Mouse (Mus musculus) testis, postnatal 10 days (tissue): ENCODE data around the gene Xbp1.
"Not testable (repeated sequence)": the region's sequence is repeated elsewhere in the genome, so short reads cannot be mapped to it uniquely, and the experiment has no call there.

Source experiments
- DNase-seq: peaks from one replicate; pipeline ENCODE4 v3.0.0; 2021; ENCODE audit warnings: low spot score

Gene Xbp1

GRCm38 (mm10) chr11:5502351-5503051 lies 18.0 kb upstream of the Xbp1 start:
- DNase-seq, result no peak

DNA sequence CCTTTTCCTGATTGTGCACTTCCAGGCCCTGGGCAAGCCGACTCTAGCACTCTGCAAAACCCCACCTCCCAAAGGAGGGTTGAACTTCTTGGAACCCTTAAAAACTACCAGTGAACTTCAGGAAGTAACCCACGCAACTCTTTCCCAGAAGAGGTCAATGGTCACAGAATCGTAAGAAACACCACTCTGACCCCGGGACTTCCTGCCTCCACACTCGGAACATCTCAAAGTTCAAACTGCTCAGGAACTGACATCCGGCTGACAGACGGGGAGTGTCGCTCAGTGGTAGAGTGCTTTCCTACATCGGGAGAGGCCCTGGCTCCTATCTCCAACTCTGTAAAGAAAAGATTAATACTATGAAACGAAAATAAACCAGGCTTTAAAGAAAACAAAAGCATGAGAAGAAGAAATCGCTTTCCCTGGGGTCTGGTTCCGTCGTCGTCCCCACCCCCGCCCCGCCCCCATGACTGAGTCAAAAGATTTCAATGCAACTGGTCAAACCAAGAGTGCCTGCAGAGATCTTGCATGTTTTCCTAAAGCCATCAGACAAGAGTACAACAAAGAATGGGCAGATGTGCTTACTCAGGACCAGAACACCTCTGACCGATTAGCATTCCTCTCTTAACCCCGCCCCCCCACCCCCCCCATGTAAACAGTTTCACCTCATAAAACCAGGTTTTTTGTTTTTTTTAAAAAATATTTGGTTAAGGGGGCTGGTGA lies 14.4 kb upstream of the Xbp1 start:
- no peak for DNase-seq

- no peak for DNase-seq
These were observed 11.0 kb upstream of the Xbp1 start for GRCm38 (mm10) chr11:5509215-5510098.

GRCm38 (mm10) chr11:5510099-5510391 lies 10.4 kb upstream of the Xbp1 start:
- no peak for DNase-seq

DNA sequence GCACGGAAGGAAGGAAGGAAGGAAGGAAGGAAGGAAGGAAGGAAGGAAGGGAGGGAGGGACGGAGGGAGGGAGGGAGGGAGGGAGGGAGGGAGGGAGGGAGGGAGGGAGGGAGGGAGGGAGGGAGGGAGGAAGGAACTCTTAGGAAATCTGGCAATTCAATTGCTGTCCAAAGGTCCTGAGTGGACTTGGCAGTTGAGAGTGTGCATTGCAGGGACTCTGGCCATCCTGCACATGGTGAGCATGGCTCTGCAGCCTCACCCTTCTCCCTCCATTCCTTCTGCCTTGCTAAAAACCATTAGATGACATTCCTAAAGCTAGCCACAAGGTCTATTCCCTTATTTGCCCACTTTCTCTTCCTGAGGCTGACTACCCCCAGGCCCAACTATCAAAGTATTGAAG lies 9.8 kb upstream of the Xbp1 start:
- not testable (repeated sequence) for DNase-seq

- DNase-seq, result no peak
These were observed 8.2 kb upstream of the Xbp1 start for GRCm38 (mm10) chr11:5512099-5512725.

DNA sequence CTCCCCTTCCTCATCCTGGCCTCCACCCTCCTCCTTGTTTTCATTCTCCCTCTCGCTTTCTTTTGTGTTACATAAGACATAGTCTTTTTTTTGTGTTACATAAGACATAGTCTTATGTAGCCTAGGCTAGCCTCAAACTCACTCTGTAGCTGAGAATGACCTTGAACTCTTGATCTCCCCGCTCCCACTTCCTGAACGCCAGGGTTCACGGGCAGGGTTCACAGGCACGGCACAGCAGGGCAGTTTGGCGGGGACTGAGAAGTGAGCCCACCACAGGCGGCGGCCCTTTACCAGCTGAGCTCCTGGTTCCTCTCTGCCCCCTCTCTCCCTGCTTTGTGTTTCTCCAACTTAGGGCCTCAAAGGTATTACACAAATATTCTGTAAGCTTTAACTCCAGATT lies 7.5 kb upstream of the Xbp1 start:
- no peak for DNase-seq

- DNase-seq, result no peak
These were observed 6.4 kb upstream of the Xbp1 start for GRCm38 (mm10) chr11:5514091-5514490.

- DNase-seq, result no peak
These were observed 5.3 kb upstream of the Xbp1 start for GRCm38 (mm10) chr11:5515196-5515595.

DNA sequence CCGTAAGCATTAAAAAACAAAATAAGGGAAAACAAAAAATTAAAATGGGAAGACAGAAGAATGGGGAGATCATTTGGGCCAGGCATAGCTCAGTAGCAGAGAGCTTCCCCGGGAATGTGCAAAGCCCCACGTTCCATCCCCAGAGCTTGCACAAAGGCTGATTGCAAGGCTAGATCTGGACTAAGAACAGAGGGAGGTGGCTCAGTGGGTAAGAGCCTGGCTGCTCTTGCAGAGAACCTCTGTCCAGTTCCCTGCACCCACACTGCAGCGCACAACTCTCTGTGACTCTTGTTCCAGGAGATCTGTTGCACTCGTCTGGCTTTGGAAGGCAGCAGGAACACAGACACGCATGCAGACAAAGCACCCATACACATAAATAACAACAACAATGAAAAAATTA lies 4.8 kb upstream of the Xbp1 start:
- no peak for DNase-seq

GRCm38 (mm10) chr11:5516151-5516550 lies 4.3 kb upstream of the Xbp1 start:
- no peak for DNase-seq

DNA sequence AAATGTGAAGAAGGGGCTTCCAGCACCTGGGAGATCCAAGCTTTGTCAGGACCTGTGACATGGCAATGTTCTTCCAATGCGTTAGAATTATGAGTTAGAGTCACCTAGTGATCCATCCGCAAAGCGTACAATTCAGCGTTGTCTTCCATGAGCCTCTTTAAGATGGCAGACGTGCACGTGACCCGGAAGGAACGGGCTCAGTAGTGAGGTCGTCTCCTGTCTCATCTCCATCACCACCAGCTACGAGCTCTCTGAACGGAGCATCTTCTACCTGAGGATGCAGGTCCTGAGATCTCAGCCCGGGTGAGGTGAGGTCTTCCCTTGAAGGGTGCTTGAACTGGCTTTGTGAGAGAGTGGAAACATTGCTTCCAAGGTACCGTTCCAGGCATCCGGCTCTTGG lies 3.8 kb upstream of the Xbp1 start:
- no peak for DNase-seq

DNA sequence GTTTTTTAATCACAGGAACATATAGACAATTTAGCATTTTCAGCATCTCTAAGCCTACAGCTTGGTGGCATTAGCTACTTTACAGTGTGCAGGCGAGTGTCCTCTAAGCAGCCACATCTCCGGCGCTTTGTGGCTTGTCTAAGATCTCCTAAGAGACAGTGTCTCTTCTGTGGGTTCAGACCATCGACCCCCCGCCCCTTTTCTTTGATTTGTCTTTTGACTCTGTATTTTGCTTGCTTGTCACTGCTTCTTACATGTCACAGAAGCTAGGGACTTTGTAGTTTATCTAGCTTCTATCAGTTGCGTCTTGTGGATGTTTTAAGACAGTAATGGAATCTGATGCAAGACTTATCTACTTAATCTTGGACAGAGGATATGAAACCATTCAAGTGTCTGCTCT lies 3.1 kb upstream of the Xbp1 start:
- no peak for DNase-seq

- DNase-seq, result no peak
These were observed 778 bp upstream of the Xbp1 start for GRCm38 (mm10) chr11:5519681-5520080.

DNA sequence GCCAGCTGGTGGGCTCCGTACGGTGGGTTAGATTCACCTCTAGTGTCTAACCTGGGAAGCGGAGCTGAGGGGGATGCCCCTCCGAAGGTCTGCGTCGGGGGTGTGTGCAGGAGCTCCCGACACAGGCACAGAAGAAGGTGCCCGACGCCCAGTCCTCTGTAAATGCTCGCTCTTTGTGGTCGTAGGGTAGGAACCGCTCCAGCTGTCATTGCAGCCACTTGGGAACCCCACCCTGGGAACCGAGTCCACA lies 732 bp downstream of the Xbp1 start:
- peak; percentile 63 for DNase-seq

- DNase-seq, result peak; percentile 69
These were observed 1.2 kb downstream of the Xbp1 start for GRCm38 (mm10) chr11:5521516-5522291.

- DNase-seq, result no peak
These were observed 2.4 kb downstream of the Xbp1 start for GRCm38 (mm10) chr11:5522798-5523415.

GRCm38 (mm10) chr11:5525418-5525817 lies 5.0 kb downstream of the Xbp1 start:
- DNase-seq, result no peak

DNA sequence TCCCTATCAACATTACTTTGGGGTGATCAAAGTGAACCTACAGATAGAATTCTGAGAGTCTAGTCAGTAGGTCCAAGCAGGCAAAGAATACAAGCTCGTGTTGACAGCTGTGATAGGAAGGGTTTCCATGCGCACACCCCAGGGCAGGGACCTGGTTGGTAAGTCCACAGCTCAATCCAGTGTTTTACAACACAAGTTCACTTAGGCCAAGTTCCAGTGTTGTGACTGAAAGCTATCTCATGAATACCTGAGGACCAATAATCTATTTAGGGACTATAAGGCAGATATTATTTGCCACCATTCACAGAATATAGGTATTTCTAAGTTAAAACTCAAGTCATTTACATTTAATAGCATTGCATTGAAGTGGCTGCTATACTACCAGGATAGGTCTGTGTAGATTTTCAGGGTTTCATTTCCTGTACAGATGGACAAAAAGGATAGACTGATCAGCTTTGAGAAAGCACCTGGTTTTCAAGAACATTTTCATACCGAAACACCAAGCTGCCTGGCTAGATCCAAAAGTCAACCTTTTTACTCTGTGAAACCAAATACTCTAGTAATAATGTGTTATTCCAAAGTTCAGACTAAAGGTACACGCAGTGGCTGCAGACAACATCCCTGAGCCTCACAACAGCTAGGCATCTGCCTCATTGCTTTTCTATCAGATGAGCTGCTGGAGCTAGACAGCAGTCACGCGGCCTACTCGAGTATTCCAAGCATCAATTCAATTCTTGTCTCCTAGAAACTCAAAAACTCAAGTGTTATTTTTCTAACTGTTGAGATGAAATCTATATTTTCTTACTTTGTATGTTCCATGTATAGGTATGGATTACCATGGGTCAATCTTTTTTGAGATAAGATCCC lies 6.3 kb downstream of the Xbp1 start:
- DNase-seq, result no peak

DNA sequence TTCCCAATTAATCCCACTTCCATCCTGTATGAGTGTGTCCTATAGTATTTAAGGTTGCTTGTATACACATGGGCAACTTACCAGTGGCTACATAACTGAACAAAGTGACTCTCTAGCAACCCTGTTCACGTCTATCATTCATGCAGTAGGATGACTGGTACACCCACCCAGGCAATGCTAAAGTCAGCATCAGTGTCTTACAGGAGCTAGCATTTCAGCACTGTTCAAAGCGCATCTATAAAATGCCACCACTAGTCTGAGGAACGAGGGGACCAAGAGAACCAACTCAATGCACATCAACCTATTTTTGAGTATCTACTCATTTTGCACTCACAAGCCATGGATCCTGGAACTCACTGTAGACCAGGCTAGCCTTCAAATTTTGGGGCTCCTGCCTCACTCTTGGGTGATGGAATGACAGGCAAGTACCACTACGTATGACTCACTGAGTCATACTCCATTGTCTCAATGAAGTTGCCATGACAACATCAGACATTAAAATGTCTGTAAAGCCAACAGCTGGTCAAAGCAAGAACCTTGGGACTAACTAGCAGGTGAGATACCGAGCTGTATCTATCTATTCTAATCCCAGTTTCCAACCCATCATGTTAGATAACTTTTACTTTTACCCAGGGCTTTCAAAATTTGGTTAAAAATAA lies 7.5 kb downstream of the Xbp1 start:
- DNase-seq, result peak; percentile 1
